Mouse (Mus musculus): ENCODE data around the gene Gbf1.
A peak's percentile ranks its signal among the peaks of the same experiment; 100 is the strongest.

- TF ChIP-seq ZKSCAN1 (IDR thresholded peaks at IDR 0.05; ENCODE audit: borderline replicate concordance, low read depth, low read length) = no peak
- no peak for TF ChIP-seq CTCF (conservative IDR thresholded peaks at IDR 0.05 in 1 of 2, IDR thresholded peaks at IDR 0.05 in 1 of 2; ENCODE audit: low read depth in 2 of 2, low read length in 2 of 2)
- no peak for TF ChIP-seq EP300 (IDR thresholded peaks at IDR 0.05; ENCODE audit: low read length)
- peak; percentile 89 for TF ChIP-seq POLR2A (IDR thresholded peaks at IDR 0.05; ENCODE audit: low read depth, low read length)
Measured at GRCm38 (mm10) chr19:46328081-46329030, 176.0 kb downstream of the Gbf1 start, which contains the start of gene Fbxl15.
